Mouse (Mus musculus): Measurements from ENCODE around the gene Emilin1.

DNA sequence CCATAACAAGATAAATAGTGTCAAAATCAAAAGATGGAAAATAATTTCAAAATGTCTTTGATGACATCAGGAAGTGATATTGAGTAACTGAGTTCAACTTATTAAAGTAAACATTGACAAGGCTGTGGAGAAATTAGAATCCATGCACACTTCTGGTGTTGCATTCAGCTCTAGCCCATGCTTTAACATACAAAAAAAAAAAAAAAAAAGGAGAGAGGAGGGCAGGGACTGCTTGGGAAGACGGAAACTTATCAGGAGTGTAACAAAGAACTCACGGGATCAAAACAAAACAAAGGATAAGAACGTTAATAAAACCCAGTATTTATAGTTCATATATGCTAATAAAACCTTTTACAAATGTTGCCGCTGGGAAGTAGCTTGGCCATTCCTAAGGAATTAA is 27.0 kb upstream of the Emilin1 start:
- no peak for TF ChIP-seq CTCF (conservative IDR thresholded peaks at IDR 0.05; ENCODE audit: low read length)
- no peak for TF ChIP-seq POU5F1 (IDR thresholded peaks at IDR 0.05; ENCODE audit: borderline replicate concordance, low read length)
- TF ChIP-seq NANOG (IDR thresholded peaks at IDR 0.05; ENCODE audit: borderline replicate concordance, low read length) = no peak

Measured in E14TG2a.4 (cell line).